Mouse (Mus musculus): Measurements from ENCODE around the gene Fut11. TPM values are rescaled to one million over a fixed set of nuclear protein-coding genes. Genes with fewer than 3 reads are reported as not detected.

Gene Fut11
- total and polyA plus RNA-seq, 2 experiments from 2014 or later, result 11.1 to 11.9 TPM

- ATAC-seq (ENCODE audit: insufficient read depth, low read depth) (no peak), DNase-seq (ENCODE audit: low spot score) (no peak)
- H3K27ac ChIP-seq (ENCODE audit: low read depth), result no peak overlapping the region
- H3K9me3 ChIP-seq (replicated peaks; ENCODE audit: control insufficient read depth, low read length), result no peaks in the 10 kb centered on the region
- no peak overlapping the region for H3K9ac ChIP-seq (replicated peaks; ENCODE audit: low read depth, low read length)
- H3K27me3 ChIP-seq (ENCODE audit: control insufficient read depth, insufficient read depth, low read length), result no peaks in the 10 kb centered on the region
- TF ChIP-seq CTCF (IDR thresholded peaks at IDR 0.05; ENCODE audit: low read depth) (no peak), EP300 (IDR thresholded peaks at IDR 0.05; ENCODE audit: low read depth) (no peak)
- peaks cover 99% of the 10 kb centered on the region for H3K36me3 ChIP-seq (replicated peaks; ENCODE audit: control insufficient read depth, insufficient read depth, low read length)
- 84% methylated on average over 10 of the region's 10 CpGs for WGBS
- H3K4me1 ChIP-seq (ENCODE audit: control insufficient read depth, insufficient read depth), result no peaks in the 10 kb centered on the region
- no peak overlapping the region for H3K4me2 ChIP-seq (ENCODE audit: low read depth, low read length)
- H3K4me3 ChIP-seq (ENCODE audit: low read depth, low read length), result no peak overlapping the region
These were observed 23.7 kb downstream of the Fut11 start for GRCm38 (mm10) chr14:20718443-20718842.

- Histone ChIP-seq H3K4me3 (ENCODE audit: low read depth, low read length) (no peak overlapping the region), H3K27me3 (ENCODE audit: control insufficient read depth, insufficient read depth, low read length) (no peaks in the 10 kb centered on the region), H3K4me1 (ENCODE audit: control insufficient read depth, insufficient read depth) (no peaks in the 10 kb centered on the region), H3K4me2 (ENCODE audit: low read depth, low read length) (no peak overlapping the region), H3K36me3 (replicated peaks; ENCODE audit: control insufficient read depth, insufficient read depth, low read length) (peaks cover 98% of the 10 kb centered on the region), H3K27ac (ENCODE audit: low read depth) (no peak overlapping the region), H3K9ac (replicated peaks; ENCODE audit: low read depth, low read length) (no peak overlapping the region), H3K9me3 (replicated peaks; ENCODE audit: control insufficient read depth, low read length) (no peaks in the 10 kb centered on the region)
- TF ChIP-seq CTCF (IDR thresholded peaks at IDR 0.05; ENCODE audit: low read depth) (no peak), EP300 (IDR thresholded peaks at IDR 0.05; ENCODE audit: low read depth) (no peak)
- WGBS, result 91% methylated on average over 12 of the region's 12 CpGs
- DNase-seq (ENCODE audit: low spot score), result no peak
- ATAC-seq (ENCODE audit: insufficient read depth, low read depth), result no peak
These were observed 25.0 kb downstream of the Fut11 start for GRCm38 (mm10) chr14:20719767-20720166.

GRCm38 (mm10) chr14:20721371-20721770 lies 26.6 kb downstream of the Fut11 start:
- Histone ChIP-seq H3K27me3 (ENCODE audit: control insufficient read depth, insufficient read depth, low read length) (no peaks in the 10 kb centered on the region), H3K4me2 (ENCODE audit: low read depth, low read length) (no peak overlapping the region), H3K4me3 (ENCODE audit: low read depth, low read length) (no peak overlapping the region), H3K4me1 (ENCODE audit: control insufficient read depth, insufficient read depth) (0 out of 2 replicates have a peak, but pooled peaks cover 6% of the 10 kb centered on the region), H3K9ac (replicated peaks; ENCODE audit: low read depth, low read length) (no peak overlapping the region), H3K9me3 (replicated peaks; ENCODE audit: control insufficient read depth, low read length) (no peaks in the 10 kb centered on the region), H3K27ac (ENCODE audit: low read depth) (no peak overlapping the region), H3K36me3 (replicated peaks; ENCODE audit: control insufficient read depth, insufficient read depth, low read length) (peaks cover 98% of the 10 kb centered on the region)
- WGBS, result 80% methylated on average over 4 of the region's 4 CpGs
- ATAC-seq (ENCODE audit: insufficient read depth, low read depth), result no peak
- TF ChIP-seq EP300 (IDR thresholded peaks at IDR 0.05; ENCODE audit: low read depth), result no peak
- TF ChIP-seq CTCF (IDR thresholded peaks at IDR 0.05; ENCODE audit: low read depth), result no peak
- no peak for DNase-seq (ENCODE audit: low spot score)

DNA sequence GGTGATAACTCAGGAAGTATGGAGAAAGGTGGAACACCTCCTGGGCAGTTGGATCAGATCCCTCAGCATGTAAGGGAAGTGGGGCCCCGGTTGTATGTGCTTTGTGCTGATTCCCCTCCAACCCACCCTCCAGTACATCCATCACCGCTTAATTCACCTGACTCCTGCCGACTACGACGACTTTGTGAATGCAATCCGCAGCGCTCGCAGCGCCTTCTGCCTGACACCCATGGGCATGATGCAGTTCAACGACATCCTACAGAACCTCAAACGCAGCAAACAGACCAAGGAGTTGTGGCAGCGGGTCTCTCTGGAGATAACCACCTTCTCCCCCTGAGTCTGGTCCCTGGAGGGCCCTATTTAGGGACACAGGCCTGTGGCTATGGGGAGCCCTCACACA lies 28.2 kb downstream of the Fut11 start:
- ATAC-seq (ENCODE audit: insufficient read depth, low read depth), result no peak
- Histone ChIP-seq H3K27me3 (ENCODE audit: control insufficient read depth, insufficient read depth, low read length) (no peaks in the 10 kb centered on the region), H3K9ac (replicated peaks; ENCODE audit: low read depth, low read length) (no peak overlapping the region), H3K4me3 (ENCODE audit: low read depth, low read length) (no peak overlapping the region), H3K4me2 (ENCODE audit: low read depth, low read length) (no peak overlapping the region), H3K9me3 (replicated peaks; ENCODE audit: control insufficient read depth, low read length) (no peaks in the 10 kb centered on the region), H3K4me1 (ENCODE audit: control insufficient read depth, insufficient read depth) (0 out of 2 replicates have a peak, but pooled peaks cover 6% of the 10 kb centered on the region), H3K36me3 (replicated peaks; ENCODE audit: control insufficient read depth, insufficient read depth, low read length) (peaks cover 98% of the 10 kb centered on the region), H3K27ac (ENCODE audit: low read depth) (no peak overlapping the region)
- WGBS, result 84% methylated on average over 12 of the region's 12 CpGs
- TF ChIP-seq EP300 (IDR thresholded peaks at IDR 0.05; ENCODE audit: low read depth) (no peak), CTCF (IDR thresholded peaks at IDR 0.05; ENCODE audit: low read depth) (no peak)
- DNase-seq (ENCODE audit: low spot score), result no peak

DNA sequence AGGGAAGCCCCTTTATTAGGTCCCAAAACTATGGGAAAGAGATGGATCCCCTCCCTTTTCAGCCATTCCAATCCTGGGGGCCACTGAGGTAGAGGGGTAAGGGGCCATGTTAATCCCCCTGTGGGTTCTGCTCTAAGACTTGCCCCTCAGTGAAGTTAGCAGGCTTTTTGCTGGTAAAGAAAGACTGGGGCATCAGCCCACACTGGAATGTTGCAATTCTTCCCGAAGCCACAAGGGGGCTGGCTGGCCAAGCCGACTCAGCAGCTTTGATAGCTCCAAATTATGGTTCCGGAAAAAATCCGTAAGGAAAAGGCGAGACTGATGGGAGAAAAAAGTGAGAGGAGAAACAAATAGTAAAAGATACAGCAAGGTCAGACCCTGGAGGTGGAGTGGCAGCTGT lies 29.3 kb downstream of the Fut11 start:
- TF ChIP-seq EP300 (IDR thresholded peaks at IDR 0.05; ENCODE audit: low read depth), result no peak
- TF ChIP-seq CTCF (IDR thresholded peaks at IDR 0.05; ENCODE audit: low read depth), result peak; percentile 74
- H3K36me3 ChIP-seq (replicated peaks; ENCODE audit: control insufficient read depth, insufficient read depth, low read length), result peaks cover 98% of the 10 kb centered on the region
- DNase-seq (ENCODE audit: low spot score), result peak; percentile 46
- H3K9ac ChIP-seq (replicated peaks; ENCODE audit: low read depth, low read length), result no peak overlapping the region
- H3K9me3 ChIP-seq (replicated peaks; ENCODE audit: control insufficient read depth, low read length), result no peaks in the 10 kb centered on the region
- WGBS, result 9% methylated on average over 5 of the region's 5 CpGs
- H3K4me3 ChIP-seq (ENCODE audit: low read depth, low read length), result no peak overlapping the region
- no peak overlapping the region for H3K27ac ChIP-seq (ENCODE audit: low read depth)
- ATAC-seq (ENCODE audit: insufficient read depth, low read depth), result no peak
- H3K4me1 ChIP-seq (ENCODE audit: control insufficient read depth, insufficient read depth), result 0 out of 2 replicates have a peak, but pooled peaks cover 6% of the 10 kb centered on the region
- H3K4me2 ChIP-seq (ENCODE audit: low read depth, low read length), result no peak overlapping the region
- no peaks in the 10 kb centered on the region for H3K27me3 ChIP-seq (ENCODE audit: control insufficient read depth, insufficient read depth, low read length)

- H3K9me3 ChIP-seq (replicated peaks; ENCODE audit: control insufficient read depth, low read length), result no peaks in the 10 kb centered on the region
- peak overlapping the region; percentile 58 for H3K27ac ChIP-seq (ENCODE audit: low read depth)
- no peak overlapping the region for H3K4me3 ChIP-seq (ENCODE audit: low read depth, low read length)
- H3K4me2 ChIP-seq (ENCODE audit: low read depth, low read length), result no peak overlapping the region
- DNase-seq (ENCODE audit: low spot score) (no peak), ATAC-seq (ENCODE audit: insufficient read depth, low read depth) (no peak)
- H3K4me1 ChIP-seq (ENCODE audit: control insufficient read depth, insufficient read depth), result 0 out of 2 replicates have a peak, but pooled peaks cover 6% of the 10 kb centered on the region
- H3K9ac ChIP-seq (replicated peaks; ENCODE audit: low read depth, low read length), result no peak overlapping the region; the same call in 1 of the 2 replicates
- peaks cover 98% of the 10 kb centered on the region for H3K36me3 ChIP-seq (replicated peaks; ENCODE audit: control insufficient read depth, insufficient read depth, low read length)
- H3K27me3 ChIP-seq (ENCODE audit: control insufficient read depth, insufficient read depth, low read length), result no peaks in the 10 kb centered on the region
- 32% methylated on average over 6 of the region's 6 CpGs for WGBS
- TF ChIP-seq CTCF (IDR thresholded peaks at IDR 0.05; ENCODE audit: low read depth) (no peak), EP300 (IDR thresholded peaks at IDR 0.05; ENCODE audit: low read depth) (no peak)
These were observed 31.0 kb downstream of the Fut11 start for GRCm38 (mm10) chr14:20725660-20726339.
